Mouse (Mus musculus) spleen, postnatal 36 days (tissue): ENCODE measurements around the gene Cenpb.
"Not testable (repeated sequence)": the region's sequence is repeated elsewhere in the genome, so short reads cannot be mapped to it uniquely, and the experiment has no call there.

Experiments
- DNase-seq, 2 experiments: peaks; one replicate each; pipeline ENCODE4 v3.0.0; 2022; ENCODE audit warnings: low spot score in 2 of 2, mixed read lengths in 1 of 2

Gene Cenpb

DNA sequence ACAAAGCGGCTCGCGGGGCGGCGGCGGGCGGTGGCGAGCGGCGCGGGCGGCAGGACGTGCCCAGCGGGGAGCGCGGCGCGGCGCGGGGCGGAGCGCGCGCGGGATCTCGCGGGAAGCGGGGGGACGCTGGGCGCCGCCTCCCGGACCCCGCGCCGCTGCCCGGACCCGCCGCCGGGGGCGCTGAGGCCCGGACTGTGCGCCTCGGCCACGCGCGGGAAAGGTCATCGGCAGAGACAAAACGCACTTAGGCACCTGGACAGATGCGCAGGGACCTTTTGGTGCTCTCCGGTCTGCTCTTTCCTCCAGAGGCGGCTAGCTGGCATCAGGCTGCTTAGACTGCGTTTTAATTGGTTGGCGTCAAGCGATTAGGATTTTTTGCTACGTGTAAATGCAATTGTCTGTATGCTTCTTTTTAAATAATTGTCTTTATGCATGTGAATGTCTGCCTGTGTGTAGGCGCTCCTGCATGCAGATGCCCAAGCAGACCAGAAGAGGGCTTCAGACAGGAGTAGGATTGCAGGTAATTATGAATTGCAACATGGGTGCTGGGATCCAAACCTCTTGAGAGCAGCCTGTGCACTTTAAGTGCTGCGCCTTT, at the start of gene Cenpb:
Cenpb (minus strand) TSS at position 78 of the 598 bp plus-strand sequence.
- DNase-seq = peak; percentile 73 to 78

DNA sequence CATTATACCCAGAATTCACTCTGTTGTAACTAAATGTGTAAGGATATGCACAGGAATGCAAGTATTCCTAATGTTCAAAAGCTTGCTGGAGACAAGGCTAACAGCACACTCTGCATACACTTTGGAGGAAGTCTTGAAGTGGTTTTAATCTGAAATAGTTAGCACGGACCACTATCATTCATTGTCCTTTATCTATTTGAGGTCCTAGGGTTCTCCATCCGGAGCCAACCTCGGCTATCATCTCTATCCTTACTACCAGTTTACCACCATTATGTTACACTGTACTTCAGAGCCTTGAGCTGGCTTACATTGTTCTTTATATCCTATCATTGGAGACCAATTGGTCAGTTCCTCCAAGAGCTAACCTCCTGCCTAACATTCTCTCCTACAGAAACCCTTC, 47.4 kb upstream of the Cenpb start:
- DNase-seq = no peak

DNA sequence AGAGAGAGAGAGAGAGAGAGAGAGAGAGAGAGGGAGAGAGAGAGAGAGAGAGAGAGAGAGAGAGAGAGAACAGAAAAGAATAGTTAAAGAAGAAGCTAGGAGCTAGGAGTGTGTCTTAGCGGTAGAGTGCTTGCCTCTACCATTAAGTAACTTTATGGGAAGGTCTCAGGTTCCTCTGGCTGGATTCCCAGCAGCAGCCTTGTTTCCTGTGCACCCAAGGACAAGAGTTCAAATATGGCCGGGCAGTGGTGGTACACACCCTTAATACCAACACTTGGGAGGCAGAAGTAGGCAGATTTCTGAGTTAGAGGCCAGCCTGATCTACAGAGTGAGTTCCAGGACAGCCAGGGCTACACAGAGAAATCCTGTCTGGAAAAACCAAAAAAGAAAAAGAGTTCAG, 46.8 kb upstream of the Cenpb start:
- DNase-seq = not testable (repeated sequence)

DNA sequence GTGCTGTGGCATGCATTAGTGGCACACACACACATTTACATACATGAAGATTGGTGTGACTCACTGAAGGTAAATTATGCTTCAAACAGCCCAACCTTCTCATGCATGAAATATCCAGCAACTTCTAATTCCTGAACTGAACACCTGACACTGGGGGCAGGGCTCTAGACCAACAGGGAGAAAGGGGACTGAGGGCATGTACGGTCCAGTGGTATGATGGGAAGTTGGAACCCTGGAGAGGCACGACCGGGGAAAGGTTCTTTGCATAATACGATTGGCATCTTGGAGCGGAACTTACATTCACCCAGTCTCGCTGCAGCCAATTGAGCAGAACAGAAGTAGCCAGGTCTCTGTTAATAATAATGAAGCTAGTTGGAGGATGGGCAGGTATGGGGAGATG, 45.3 kb upstream of the Cenpb start:
- no peak for DNase-seq

DNA sequence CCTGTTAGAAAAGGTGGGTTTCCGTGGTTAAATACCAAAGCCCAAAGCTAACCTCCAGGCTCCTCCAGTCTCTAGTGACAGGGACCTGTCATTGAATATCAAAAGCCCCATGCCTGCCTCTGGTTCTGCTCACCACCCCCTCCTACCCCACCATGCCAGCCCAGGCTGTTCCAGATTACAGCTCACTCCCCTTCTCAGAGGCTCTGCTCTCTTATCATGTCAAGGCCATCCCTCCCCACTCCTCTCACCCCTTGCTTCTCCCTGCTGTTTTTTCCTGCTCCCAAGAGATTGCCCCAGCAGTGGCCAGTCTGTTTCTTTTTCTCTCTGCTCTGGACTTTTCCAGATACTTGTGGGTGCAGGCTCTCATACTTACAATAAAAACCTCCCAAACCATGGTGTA, 43.7 kb upstream of the Cenpb start:
- DNase-seq = peak; percentile 52 to 66

DNA sequence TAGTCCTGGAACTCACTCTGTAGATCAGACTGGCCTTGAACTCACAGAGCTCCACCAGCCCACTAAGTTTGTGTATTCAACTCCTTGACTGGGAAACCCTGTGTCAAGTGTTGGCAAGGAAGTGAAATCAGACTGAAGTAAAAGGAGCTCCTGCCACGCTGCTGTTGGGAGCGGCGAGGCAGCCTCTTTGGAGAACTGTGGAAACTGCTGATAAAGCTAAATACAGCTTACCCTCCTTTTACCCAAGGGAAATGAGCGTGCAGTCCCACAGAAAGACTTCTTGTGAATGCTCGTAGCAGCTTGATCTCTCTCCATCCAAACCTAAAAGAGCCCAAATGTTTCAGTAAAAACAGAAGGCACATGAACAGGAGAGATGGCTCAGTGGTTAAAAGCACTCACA, 42.7 kb upstream of the Cenpb start:
- DNase-seq = peak; percentile 26 to 36

DNA sequence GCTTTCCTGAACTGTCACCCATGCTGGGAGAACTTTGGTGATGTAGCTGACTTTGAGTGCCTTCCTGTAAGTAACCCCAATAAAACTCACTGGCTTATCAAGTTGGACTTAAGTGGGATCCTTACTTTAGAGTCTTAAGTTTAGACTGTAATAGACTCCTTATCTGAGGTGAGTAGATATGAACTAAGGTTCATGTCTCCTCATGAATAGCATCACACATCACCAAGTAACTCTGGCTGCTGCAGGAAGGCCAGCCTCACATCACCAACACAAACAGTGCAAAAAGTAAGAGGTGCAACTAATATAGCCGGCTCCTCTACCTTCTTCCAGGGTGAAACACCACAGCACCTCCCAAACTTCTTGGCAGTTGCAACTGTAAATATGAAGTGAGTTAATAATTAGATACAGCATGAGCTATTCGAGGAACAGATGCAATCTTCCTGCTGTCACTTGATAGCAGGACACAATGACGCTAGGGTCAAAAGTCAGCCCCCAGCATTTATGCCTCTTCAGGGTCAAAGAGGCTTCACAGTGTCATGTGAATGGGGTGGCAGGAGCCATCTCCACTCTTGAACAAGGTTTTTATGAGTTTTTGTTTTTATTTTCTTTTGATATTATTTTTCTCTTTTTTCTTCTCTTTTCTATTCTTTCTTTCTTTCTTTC, 42.1 kb upstream of the Cenpb start:
- DNase-seq = no peak

DNA sequence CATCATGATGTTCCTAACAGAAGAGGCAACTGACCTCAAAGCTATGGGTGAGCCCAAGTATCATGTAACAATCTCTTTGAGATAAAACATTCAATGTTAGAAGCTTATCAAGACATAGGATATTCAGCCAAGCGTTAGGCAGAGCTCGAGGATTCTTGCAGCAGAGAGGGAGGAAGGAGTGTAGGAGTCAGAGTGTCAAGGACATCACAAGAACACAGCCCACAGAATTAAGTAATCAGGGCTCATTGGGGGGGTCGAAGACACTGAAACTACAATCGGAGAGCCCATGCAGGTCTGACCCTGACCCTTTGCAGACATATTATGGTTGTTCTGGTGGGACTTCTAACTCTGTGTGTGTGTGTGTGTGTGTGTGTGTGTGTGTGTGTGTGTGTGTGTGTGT, 40.2 kb upstream of the Cenpb start:
- no peak for DNase-seq

DNA sequence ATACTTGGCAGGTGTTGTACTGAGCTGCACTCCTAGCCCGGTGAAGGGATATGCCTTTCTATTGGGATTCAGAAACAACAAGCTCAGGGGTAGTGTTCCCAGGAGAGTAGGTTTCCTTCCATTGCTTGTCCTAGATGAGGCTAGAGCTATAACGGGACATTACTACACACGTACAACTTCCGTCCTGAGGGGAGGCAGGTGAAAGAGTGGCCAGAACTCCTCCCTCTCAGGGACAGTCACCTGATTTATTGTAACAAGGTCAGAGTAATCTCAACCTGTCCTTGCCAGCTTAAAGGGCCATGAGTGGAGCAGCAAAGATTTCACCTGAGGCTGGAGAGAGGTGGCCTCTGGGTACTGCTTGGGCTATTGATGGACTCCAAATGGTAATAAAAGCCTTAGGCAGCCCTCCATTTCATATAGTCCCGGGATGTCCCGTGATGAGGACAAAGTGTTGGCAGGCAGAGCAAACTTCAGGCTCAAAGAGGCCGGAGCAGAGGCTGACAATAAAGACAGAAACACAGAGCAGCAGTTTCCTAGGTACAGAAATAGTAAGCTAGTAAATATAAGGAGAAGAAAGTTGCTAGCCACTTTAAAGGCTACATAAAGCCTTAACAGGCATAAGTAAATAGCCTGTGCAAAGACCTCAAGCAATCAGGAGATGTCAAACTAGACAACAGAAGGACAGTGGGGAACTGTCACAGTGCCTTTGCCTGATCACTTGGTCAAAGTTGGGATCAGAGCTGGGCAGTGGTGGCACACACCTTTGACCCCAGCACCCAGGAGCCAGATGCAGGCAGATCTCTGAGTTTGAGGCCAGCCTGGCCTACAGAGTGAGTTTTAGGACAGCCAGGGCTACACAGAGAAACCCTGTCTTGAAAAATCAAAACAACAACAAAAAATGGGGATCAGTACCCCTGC, 36.3 kb upstream of the Cenpb start:
- DNase-seq = no peak

DNA sequence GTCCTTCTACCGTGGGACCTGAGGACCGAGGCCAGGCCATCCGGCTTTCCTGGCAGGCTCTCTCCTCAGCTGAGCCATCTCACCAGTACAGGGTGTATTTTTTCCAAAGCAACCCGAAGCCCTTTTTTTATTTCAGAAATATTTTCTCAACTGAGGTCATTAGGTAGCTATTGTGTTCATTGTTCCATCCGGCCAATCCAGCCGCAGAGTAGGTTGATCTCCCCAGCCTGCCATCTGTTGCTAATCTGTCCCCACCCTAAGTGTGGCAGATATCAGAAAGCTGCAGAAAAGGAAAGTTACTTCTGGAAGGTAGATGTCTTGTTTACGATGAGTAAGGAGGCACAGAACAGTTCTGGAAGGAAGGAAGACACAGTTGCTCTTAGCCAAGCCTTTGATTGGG, 33.9 kb upstream of the Cenpb start:
- DNase-seq = peak; percentile 24 to 55

DNA sequence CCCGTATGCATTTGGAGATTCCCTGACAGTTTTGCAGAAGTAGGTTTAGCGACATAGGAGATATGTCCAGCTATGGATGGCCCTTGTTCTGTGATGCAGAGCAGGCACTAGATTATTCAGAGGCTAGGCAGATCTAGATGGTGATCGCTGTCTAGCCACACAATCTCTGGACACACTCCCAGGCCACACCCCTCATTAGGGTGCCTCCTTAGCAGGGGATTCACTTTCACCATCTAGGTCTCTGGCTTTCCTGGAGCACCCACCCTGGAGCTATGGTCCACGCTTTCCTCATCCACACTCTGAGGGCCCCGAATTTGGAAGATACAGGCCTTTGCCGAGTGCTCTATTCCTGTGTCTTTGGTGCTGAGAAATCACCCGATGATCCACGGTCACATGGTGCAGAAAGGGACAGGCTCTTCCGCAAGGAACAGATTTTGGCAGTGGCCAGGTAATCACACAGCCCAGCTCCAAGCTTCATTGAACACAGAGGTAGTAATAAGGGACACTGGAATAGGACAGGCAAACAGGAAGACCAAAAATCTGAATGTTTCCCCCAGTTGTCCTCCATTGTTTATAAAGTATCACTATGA, 31.3 kb upstream of the Cenpb start:
- DNase-seq = no peak

DNA sequence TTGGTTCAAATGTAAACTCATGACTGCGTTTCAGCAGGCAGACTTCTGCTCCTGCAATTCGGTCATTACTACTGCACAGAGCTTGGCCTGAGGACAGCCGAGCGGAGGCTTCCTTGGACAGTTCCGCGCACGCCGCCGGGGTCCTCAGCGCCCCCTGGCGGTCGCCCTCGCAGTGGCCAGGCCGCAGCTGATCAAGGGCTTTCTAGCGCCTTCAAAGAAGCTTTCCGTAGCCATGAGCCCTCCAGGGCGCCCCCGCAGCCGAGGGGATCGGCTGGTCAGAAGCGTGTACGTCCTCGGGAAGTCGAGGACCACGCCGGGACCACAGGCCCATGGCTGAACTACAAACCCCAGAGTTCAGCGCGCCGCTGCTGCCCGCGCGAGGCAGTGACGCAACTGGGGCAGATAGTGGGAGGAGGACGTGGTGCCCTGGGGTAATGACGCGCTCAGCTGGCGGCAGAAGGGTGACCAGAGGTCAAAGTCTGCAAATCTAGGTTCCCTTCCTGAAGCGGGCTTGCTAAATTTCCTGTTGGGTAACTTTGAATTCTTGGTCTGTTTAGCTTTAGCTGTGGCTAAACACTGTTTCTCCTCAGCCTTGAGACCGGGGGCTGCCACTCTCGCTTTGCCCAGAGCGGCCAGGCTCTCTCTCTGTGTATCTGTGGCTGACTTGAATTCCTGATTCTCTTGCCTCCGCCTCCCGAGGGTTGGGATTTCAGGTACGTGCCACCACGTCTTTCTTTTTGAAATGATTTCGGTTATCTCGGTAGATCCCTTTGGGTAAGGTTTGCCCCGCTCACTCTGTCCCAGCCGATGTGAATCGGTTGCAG, 30.3 kb upstream of the Cenpb start:
- DNase-seq = peak; percentile 95

DNA sequence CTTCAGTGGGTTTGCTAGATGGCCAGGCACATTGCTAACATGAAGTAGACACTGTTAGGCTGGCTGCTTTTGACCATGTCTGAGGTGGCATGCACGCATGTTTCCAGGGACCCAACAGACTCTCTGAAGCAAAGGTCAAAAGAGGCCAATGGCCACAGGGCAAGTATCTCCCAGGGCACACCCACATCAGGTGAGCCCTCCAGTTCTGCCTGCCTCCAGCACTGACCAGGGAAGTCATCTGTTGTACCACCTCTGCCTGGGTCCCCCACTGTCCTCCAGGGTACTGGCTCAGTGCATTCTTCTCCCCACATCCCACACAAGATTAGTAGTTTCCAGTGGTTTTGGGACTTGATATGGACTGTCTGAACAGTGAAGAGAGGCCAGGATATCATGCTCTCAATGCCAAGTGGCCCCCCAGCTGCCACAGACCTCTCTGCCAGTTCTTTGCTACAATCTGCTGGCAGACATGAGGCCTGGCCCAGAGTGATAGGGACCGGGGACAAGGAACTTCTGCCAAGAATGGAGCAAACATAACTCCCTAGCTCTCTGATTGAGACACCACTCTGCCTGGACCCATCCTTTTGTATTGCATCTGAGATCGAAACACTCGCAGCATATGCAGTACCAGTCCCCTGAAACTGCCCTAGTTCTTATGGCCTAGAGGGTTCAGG, 29.4 kb upstream of the Cenpb start:
- DNase-seq = peak; percentile 48 to 63

DNA sequence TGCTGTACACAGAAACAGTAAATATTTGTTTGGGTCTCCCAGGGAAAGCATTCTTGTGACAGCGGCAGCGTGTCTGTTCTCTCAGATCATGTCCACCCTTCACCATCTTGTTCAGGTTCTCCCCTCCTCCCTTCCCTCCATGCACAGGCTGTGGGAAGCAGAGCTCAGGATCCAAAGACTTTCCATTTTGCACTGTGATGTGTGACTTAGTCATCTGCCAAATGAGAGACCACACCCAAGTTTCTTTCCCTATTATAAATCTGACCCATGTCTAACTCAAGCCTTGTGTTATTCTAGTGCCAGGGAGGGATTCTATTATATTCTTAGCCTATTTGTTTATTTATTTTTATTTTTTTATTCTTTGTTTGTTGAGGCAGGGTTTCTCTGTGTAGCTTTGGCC, 28.5 kb upstream of the Cenpb start:
- DNase-seq = no peak

DNA sequence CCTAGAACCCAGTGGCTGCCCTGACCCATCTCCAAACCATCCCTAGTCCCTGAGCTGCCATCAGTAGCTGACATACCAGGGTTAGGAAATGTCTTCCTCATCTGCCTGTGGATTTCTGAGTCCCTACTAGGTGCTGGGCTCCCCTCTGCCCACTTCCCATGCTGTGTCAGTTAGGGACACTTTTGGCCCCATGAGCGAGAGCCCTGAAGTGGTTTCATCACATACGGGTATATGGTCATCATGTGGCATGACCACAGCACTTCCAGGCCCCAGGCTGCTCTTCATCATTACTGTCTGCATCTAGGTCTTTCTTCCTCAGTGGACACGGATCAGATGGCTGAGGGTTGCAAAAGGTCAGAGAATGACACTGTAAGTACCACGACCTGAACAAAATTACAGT, 26.9 kb upstream of the Cenpb start, which contains the start of gene Ap5s1:
Ap5s1 (plus strand) TSS at position 301 of the 400 bp plus-strand sequence.
- no peak for DNase-seq

DNA sequence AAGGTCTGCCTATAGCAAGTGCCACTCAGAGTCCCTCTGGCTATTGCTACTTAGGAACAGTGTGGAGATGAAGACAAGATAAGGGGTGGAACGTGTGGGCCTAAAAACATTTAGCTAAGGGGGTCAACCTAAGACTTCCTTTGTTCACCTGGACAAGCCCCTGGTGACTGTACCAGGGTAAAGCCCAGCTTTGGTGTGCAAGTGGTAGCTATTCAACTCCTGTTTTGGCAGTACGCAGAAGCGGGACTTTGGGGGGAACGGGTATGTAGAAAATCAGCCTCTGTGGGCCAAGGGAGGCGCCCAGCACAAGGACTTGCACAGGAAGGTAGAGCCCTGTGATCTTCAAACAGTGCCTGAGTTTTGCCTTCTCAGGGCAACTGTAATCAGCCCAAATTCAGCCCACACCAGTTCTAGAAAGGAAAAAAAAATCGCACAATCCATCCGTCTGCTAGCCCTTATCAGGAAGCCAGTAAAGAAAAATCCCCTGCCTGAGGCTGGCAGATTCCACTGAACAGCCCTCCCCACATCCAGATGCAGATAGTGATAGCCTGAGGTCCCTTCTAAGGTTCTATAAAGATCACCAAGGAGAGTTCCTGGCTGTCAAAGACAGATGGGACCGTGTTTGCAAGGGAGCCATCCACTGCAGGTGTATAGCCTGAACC, 25.8 kb upstream of the Cenpb start:
- DNase-seq = peak; percentile 44 to 65

DNA sequence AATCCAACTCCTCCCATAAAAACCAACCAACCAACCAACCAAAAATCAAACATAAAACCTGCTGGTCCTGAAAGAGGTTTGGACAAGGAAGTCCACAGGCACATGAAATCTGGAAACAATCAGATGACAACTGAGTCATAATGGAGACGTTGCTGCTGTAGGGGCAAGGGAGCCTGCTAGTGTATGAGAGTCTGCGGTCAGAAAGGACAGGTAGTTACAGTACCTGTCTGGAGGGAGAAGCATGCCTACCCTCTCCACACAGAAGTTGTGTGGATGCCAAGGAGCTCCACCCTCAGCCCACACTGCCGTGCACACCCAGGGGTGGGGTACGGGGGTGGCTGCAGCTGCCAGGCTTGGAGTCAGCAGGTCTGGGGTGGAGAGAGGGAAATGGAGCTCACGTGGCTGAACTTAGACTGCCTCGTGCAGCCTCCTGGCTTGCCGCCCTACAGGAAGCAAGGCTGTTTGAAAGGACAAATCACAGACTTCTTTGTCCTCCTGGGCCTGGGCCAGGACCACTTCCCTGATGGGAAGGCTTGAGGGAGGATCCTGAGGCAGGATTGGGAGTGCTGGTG, 24.6 kb upstream of the Cenpb start:
- peak; percentile 55 to 68 for DNase-seq

DNA sequence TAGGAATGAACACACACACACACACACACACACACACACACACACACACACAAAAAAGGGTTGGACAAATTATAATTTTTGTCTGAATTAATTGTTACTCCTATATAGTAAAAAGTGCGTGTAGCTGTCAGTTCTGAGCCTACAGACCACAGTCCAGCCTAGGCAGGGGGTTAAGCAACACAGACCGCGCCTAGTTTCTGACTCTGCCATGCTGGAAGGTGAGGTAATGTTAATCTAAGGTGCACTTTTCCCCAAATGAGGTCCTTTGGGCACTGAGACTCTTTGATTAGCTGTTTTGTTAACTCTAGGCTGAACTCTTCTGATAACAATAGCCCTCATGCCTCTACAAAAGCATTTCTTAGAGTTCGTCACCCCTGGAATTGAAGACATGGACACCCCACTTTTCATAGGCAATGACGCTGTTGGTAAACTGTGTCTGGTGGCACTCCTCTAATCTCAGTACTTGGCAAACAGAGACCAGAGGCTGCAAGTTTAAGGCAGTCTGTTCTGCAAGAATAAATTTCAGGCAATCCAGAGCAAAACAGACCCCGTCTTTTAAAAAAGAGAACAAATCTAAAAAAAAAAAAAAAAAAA, 24.0 kb upstream of the Cenpb start:
- no peak for DNase-seq

DNA sequence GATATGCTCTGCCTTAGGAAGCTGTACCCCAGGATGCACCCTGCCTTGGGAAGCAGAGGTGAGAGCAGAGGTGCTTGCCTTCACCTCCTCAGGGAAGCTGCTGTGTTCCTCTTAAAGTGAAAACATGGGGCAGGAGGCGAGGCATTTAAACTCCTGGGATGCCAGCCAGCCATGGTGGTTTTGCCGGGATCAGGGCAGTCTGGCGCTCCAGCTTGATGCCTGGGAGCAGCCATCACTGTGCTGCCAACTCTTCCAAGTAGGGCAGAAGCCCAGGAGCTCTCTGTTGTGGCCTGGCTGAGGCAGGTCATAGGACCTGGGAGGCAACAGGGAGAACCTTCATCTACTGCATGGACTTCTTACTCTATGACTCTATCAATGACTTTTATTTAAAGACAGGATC, 21.4 kb upstream of the Cenpb start:
- no peak for DNase-seq
